Comparison of ENCODE assay signal across 24 mouse cellular contexts in the genomic region with DNA sequence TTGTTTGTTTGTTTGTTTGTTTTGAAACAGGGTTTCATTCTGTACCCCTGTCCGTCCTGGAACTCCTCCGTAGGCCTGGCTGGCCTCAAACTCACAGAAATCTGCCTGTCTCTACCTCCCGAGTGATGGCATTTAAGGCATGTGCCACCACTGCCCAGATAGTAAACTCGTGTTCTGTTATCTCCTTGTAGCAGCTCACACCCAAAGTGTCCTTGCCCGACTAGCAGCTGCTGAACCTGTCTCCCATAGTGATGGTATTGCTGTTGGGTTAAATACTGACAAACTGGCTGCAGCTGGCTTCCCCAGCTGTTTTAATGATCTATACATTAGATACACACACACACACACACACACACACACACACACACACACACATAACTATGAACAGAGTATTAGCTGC. TPM values are rescaled to one million over a fixed set of nuclear protein-coding genes. Genes with fewer than 3 reads are reported as not detected.
A peak's percentile ranks its signal among the peaks of the same experiment; 100 is the strongest.
DNase-seq lines count a peak whose midpoint lies in the region; ATAC-seq and TF ChIP-seq lines count a peak whose summit lies in the region.
"Had no signal": no experiment of that assay in that cellular context is flagged by ENCODE, and none has a peak within 500 bp of the region (broad histone marks: within the 10 kb centered on the region; RNA-seq: fewer than 3 reads in every experiment).

No protein-coding gene starts in this region.

- H3K4me3 ChIP-seq in heart, embryonic 10.5 days: no peak overlapping the region
- H3K4me3 ChIP-seq in liver, embryonic 11.5 days (ENCODE audit: low read depth, low read length): no peak overlapping the region
- H3K4me3 ChIP-seq in liver, embryonic 15.5 days (replicated peaks): no peak overlapping the region
- H3K4me3 ChIP-seq in hindbrain, embryonic 10.5 days: no peak overlapping the region
- H3K4me3 ChIP-seq in thymus, adult 2 months (ENCODE audit: control insufficient read depth, insufficient read depth, low read length): no peak overlapping the region
- H3K4me3 ChIP-seq: embryonic facial prominence, embryonic 13.5 days; forebrain, embryonic 12.5 days; heart, embryonic 13.5 days had no signal

- no peak overlapping the region for H3K9ac ChIP-seq in liver, embryonic 11.5 days (ENCODE audit: low read depth, low read length)
- no peak overlapping the region for H3K9ac ChIP-seq in liver, embryonic 15.5 days
- H3K9ac ChIP-seq: embryonic facial prominence, embryonic 13.5 days; forebrain, embryonic 12.5 days; heart, embryonic 13.5 days; hindbrain, embryonic 14.5 days had no signal

- H3K27me3 ChIP-seq in heart, embryonic 10.5 days (ENCODE audit: insufficient read depth, poor library complexity, severe bottlenecking): no peaks in the 10 kb centered on the region
- no peaks in the 10 kb centered on the region for H3K27me3 ChIP-seq in liver, embryonic 11.5 days (replicated peaks; ENCODE audit: control insufficient read depth, insufficient read depth, low read length)
- H3K27me3 ChIP-seq in liver, embryonic 15.5 days: no peaks in the 10 kb centered on the region
- H3K27me3 ChIP-seq in hindbrain, embryonic 10.5 days (ENCODE audit: insufficient read depth, poor library complexity, severe bottlenecking): peaks cover 5% of the 10 kb centered on the region; the same call in 1 of the 2 replicates
- no peaks in the 10 kb centered on the region for H3K27me3 ChIP-seq in thymus, adult 2 months (ENCODE audit: control insufficient read depth, insufficient read depth, low read length)
- H3K27me3 ChIP-seq: embryonic facial prominence, embryonic 13.5 days; heart, embryonic 13.5 days had no signal

- intact Hi-C loops in heart, postnatal 36 days (cut with DNase I): loop anchor here (2.0 to 5.0 kb wide), 2 partner anchors 21 to 67 kb away; no protein-coding TSS in a partner anchor

- peak overlapping the region; percentile 16; the same call in 1 of the 2 replicates for H3K27ac ChIP-seq in heart, embryonic 10.5 days
- no peak overlapping the region for H3K27ac ChIP-seq in liver, embryonic 11.5 days (ENCODE audit: low read depth, low read length)
- H3K27ac ChIP-seq in liver, embryonic 15.5 days (replicated peaks): no peak overlapping the region
- H3K27ac ChIP-seq in hindbrain, embryonic 10.5 days: no peak overlapping the region
- H3K27ac ChIP-seq in thymus, adult 2 months (ENCODE audit: control insufficient read depth, insufficient read depth, low read length): no peak overlapping the region
- H3K27ac ChIP-seq: embryonic facial prominence, embryonic 13.5 days; forebrain, embryonic 12.5 days; heart, embryonic 13.5 days; hindbrain, embryonic 14.5 days had no signal

- DNase-seq in heart, embryonic 10.5 days (ENCODE audit: low spot score): no peak
- no peak for DNase-seq in heart, postnatal 36 days
- no peak for DNase-seq in liver, embryonic 11.5 days (ENCODE audit: low spot score)
- no peak for DNase-seq in hindbrain, embryonic 10.5 days (ENCODE audit: low spot score)
- no peak for DNase-seq in thymus, adult 2 months
- no peak for DNase-seq in kidney, adult 11 months
- DNase-seq: adrenal gland, adult 8-10 months; adrenal gland, postnatal 36 days; B cell, adult 2 months; cerebellum, adult 11 months; cerebellum, adult 8-10 months; cerebellum, postnatal 14 days; gastrocnemius, postnatal 25 days; heart, postnatal 4 days had no signal

- H3K9me3 ChIP-seq in heart, embryonic 10.5 days: no peaks in the 10 kb centered on the region
- no peaks in the 10 kb centered on the region for H3K9me3 ChIP-seq in liver, embryonic 11.5 days (ENCODE audit: control insufficient read depth, low read length)
- H3K9me3 ChIP-seq in liver, embryonic 15.5 days (replicated peaks): no peaks in the 10 kb centered on the region
- H3K9me3 ChIP-seq in hindbrain, embryonic 10.5 days: no peaks in the 10 kb centered on the region
- H3K9me3 ChIP-seq: embryonic facial prominence, embryonic 13.5 days; forebrain, embryonic 12.5 days; G1E; heart, embryonic 13.5 days had no signal

- peaks cover 57% of the 10 kb centered on the region for H3K4me1 ChIP-seq in heart, embryonic 10.5 days
- peaks cover 7% of the 10 kb centered on the region; the same call in 1 of the 2 replicates for H3K4me1 ChIP-seq in liver, embryonic 11.5 days (replicated peaks; ENCODE audit: control insufficient read depth, insufficient read depth, low read length)
- peaks cover 11% of the 10 kb centered on the region for H3K4me1 ChIP-seq in liver, embryonic 15.5 days (replicated peaks)
- H3K4me1 ChIP-seq in hindbrain, embryonic 10.5 days (replicated peaks): peaks cover 25% of the 10 kb centered on the region
- no peaks in the 10 kb centered on the region for H3K4me1 ChIP-seq in thymus, adult 2 months (replicated peaks; ENCODE audit: control insufficient read depth, insufficient read depth, low read length)

- ATAC-seq in liver, embryonic 11.5 days (replicated peaks; ENCODE audit: low FRiP score): peak; percentile 76
- ATAC-seq in liver, embryonic 15.5 days (ENCODE audit: insufficient read depth): peak; percentile 55
- ATAC-seq in megakaryocyte-erythroid progenitor cell, adult 5-6 weeks (replicated peaks; ENCODE audit: low FRiP score, low TSS enrichment, poor library complexity, severe bottlenecking): peak; percentile 89
- ATAC-seq: CD4-positive, CD25-positive, alpha-beta regulatory T cell, adult 4 months; forebrain, embryonic 16.5 days had no signal

- no peak overlapping the region for H3K4me2 ChIP-seq in liver, embryonic 11.5 days
- H3K4me2 ChIP-seq in liver, embryonic 15.5 days: no peak overlapping the region
- H3K4me2 ChIP-seq: embryonic facial prominence, embryonic 13.5 days; forebrain, embryonic 12.5 days; heart, embryonic 13.5 days; hindbrain, embryonic 14.5 days had no signal

- TF ChIP-seq POLR2A in thymus, adult 2 months (IDR thresholded peaks at IDR 0.05; ENCODE audit: control insufficient read depth, extremely low read depth, insufficient read depth, low read length, poor library complexity): no peak

- no peaks in the 10 kb centered on the region for H3K36me3 ChIP-seq in heart, embryonic 10.5 days
- no peaks in the 10 kb centered on the region for H3K36me3 ChIP-seq in liver, embryonic 11.5 days (ENCODE audit: control insufficient read depth, insufficient read depth, low read length)
- H3K36me3 ChIP-seq in liver, embryonic 15.5 days (replicated peaks): no peaks in the 10 kb centered on the region
- H3K36me3 ChIP-seq in hindbrain, embryonic 10.5 days: no peaks in the 10 kb centered on the region
- no peaks in the 10 kb centered on the region for H3K36me3 ChIP-seq in thymus, adult 2 months (ENCODE audit: control insufficient read depth, insufficient read depth, low read length)
- H3K36me3 ChIP-seq: embryonic facial prominence, embryonic 13.5 days; forebrain, embryonic 12.5 days; G1E; heart, embryonic 13.5 days had no signal

- no peak for TF ChIP-seq CTCF in thymus, adult 2 months (IDR thresholded peaks at IDR 0.05; ENCODE audit: borderline replicate concordance, control insufficient read depth, extremely low read depth, insufficient read depth, low read length, poor library complexity)

- WGBS in heart, embryonic 10.5 days: 26% methylated on average over 5 of the region's 5 CpGs
- WGBS in liver, embryonic 11.5 days: 41% methylated on average over 5 of the region's 5 CpGs
- 16% methylated on average over 5 of the region's 5 CpGs for WGBS in liver, embryonic 15.5 days (ENCODE audit: insufficient replicate concordance)
- WGBS in hindbrain, embryonic 10.5 days: 84% methylated on average over 5 of the region's 5 CpGs
- 94% methylated on average over 5 of the region's 5 CpGs for WGBS in thymus, adult 2 months

RNA-seq across cellular contexts. Expression of a gene that starts 55.5 kb away (rescaled TPM):
- polyA plus RNA-seq in heart, embryonic 10.5 days (2016; fragmentation: Nextera tagmentation; extraction: Ambion mirVana): 7.1 and 8.5 TPM in 2 replicates
- 1 to 10 TPM; 1.9 to 2.0 TPM for total RNA-seq in heart, postnatal 36 days (2021)
- polyA plus RNA-seq in liver, embryonic 11.5 days (2014; fragmentation: Nextera tagmentation; extraction: Ambion mirVana): 1.3 and 3.2 TPM in 2 replicates
- 0.26 and 0.31 TPM in 2 replicates for polyA plus RNA-seq in liver, embryonic 15.5 days (2015; fragmentation: Nextera tagmentation; extraction: Ambion mirVana)
- total RNA-seq in megakaryocyte-erythroid progenitor cell, adult 5-6 weeks (2014; fragmentation: Nextera tagmentation): not detected in 2 replicates
- total RNA-seq in megakaryocyte-erythroid progenitor cell, adult 5-6 weeks (2017): 0.15 TPM in 1 of 2 replicates, not detected in the other
- polyA plus RNA-seq in hindbrain, embryonic 10.5 days (2016; fragmentation: Nextera tagmentation; extraction: Ambion mirVana): 2.1 and 2.3 TPM in 2 replicates
- 0.29 and 0.58 TPM in 2 replicates for polyA plus RNA-seq in thymus, adult 2 months (2012; rRNA removed)
- total RNA-seq: granulocyte monocyte progenitor cell, adult 5-6 weeks had no signal
- polyA plus RNA-seq: CD4-positive, CD25-positive, alpha-beta regulatory T cell, adult 4 months had no signal
